Comparison of ENCODE assay signal across 12 mouse cellular contexts in the genomic region with DNA sequence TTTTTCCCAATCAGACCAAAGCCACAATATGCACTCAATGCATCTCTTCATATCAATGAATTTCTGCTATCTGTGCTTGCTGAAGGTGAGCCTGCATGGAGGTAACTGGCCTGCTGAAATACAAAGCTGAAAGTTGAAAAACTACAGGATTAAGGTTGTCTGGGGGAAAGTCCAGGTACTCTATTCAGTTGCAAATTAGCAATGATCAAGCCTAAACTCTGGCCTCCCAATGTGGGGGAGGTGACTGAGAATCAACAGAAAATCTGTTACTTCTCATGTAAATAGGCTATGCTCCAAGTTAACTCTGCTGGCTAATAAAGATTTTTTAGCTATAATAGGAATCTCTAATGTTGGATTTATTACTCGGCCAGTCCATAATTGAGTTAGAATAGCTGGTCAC.
"Had no signal": no experiment of that assay in that cellular context is flagged by ENCODE, and none has a peak within 500 bp of the region (broad histone marks: within the 10 kb centered on the region; RNA-seq: fewer than 3 reads in every experiment).

No protein-coding gene starts in this region.

- H3K27me3 ChIP-seq: midbrain, embryonic 13.5 days; midbrain, embryonic 15.5 days; neural tube, embryonic 12.5 days; stomach, embryonic 15.5 days had no signal

- H3K4me1 ChIP-seq: midbrain, embryonic 13.5 days; midbrain, embryonic 15.5 days; neural tube, embryonic 12.5 days; stomach, embryonic 15.5 days had no signal

- H3K9me3 ChIP-seq: midbrain, embryonic 13.5 days; midbrain, embryonic 15.5 days; neural tube, embryonic 12.5 days; stomach, embryonic 15.5 days had no signal

- H3K36me3 ChIP-seq: midbrain, embryonic 13.5 days; midbrain, embryonic 15.5 days; neural tube, embryonic 12.5 days; stomach, embryonic 15.5 days had no signal

- DNase-seq: lung, adult 18-20 months; lung, embryonic 14.5 days; lung, postnatal 10 days; lung, postnatal 4 days; right cerebral cortex, postnatal 14 days; thymus, postnatal 14 days; thymus, postnatal 36 days had no signal

- H3K4me3 ChIP-seq: midbrain, embryonic 13.5 days; midbrain, embryonic 15.5 days; neural tube, embryonic 12.5 days; stomach, embryonic 15.5 days had no signal

- H3K9ac ChIP-seq: lung, embryonic 14.5 days; midbrain, embryonic 13.5 days; midbrain, embryonic 15.5 days; neural tube, embryonic 12.5 days; stomach, embryonic 15.5 days had no signal

- H3K27ac ChIP-seq: midbrain, embryonic 13.5 days; midbrain, embryonic 15.5 days; neural tube, embryonic 12.5 days; stomach, embryonic 15.5 days; stomach, postnatal 0 days had no signal
